8 mouse cellular contexts compared by ENCODE assay signal in the genomic region with DNA sequence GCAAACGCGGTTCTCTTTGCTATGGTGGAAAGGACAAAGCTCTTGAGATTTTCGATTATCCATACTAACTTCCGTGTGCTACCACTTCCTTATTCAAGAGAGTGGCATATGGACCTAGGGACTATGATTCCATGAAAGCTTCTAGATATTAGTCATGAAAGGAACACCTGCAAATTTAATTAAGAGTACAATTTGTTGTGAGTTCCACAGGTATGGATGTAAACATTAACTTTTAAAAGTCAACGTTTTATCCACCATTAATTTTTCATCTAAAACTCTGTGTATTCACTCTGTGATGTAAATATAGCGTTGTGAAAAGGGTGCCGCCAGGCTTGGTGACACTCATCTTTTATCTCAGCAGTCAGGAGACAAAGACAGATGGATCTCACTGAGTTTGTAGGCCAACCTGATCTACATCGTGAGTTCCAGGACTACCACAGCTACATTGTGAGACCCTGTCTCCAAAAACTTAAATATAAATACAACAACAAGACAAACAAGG. TPM values are rescaled to one million over a fixed set of nuclear protein-coding genes. Genes with fewer than 3 reads are reported as not detected.
A peak's percentile ranks its signal among the peaks of the same experiment; 100 is the strongest.
DNase-seq lines count a peak whose midpoint lies in the region; ATAC-seq and TF ChIP-seq lines count a peak whose summit lies in the region.

No protein-coding gene starts in this region.

- no peak for DNase-seq in kidney, adult 11 months
- DNase-seq in induced T-regulatory cell, adult 2 months (ENCODE audit: low read depth): peak; percentile 67
- DNase-seq in frontal cortex, postnatal 36 days (ENCODE audit: low spot score in 2 of 2): no peak
- no peak for DNase-seq in adipocyte (ENCODE audit: low spot score)
- DNase-seq in embryo, embryonic 10 days (ENCODE audit: low spot score): no peak

- 19% methylated on average over 8 of the region's 8 CpGs for WGBS in kidney, embryonic 14.5 days
- 21% methylated on average over 8 of the region's 8 CpGs for WGBS in midbrain, embryonic 16.5 days

- no peak for TF ChIP-seq CTCF in bone marrow macrophage, adult 2 months (IDR thresholded peaks at IDR 0.05; ENCODE audit: low read depth, low read length)

- H3K9me3 ChIP-seq in kidney, embryonic 14.5 days (ENCODE audit: control insufficient read depth, low read length): no peaks in the 10 kb centered on the region
- no peaks in the 10 kb centered on the region for H3K9me3 ChIP-seq in midbrain, embryonic 16.5 days (replicated peaks; ENCODE audit: control insufficient read depth, low read length, poor library complexity, severe bottlenecking)

- ATAC-seq in kidney, embryonic 14.5 days (ENCODE audit: low FRiP score, low TSS enrichment): no peak
- ATAC-seq in midbrain, embryonic 16.5 days: peak; percentile 12; the same call in 1 of the 2 replicates

- H3K27ac ChIP-seq in kidney, embryonic 14.5 days (ENCODE audit: low read depth, low read length): peak overlapping the region; percentile 76; the same call in 1 of the 2 replicates
- H3K27ac ChIP-seq in bone marrow macrophage, adult 2 months (ENCODE audit: insufficient read depth, low read depth, low read length): peak overlapping the region; percentile 59; the same call in 1 of the 2 replicates
- H3K27ac ChIP-seq in midbrain, embryonic 16.5 days (ENCODE audit: low read length): no peak overlapping the region

- H3K27me3 ChIP-seq in kidney, embryonic 14.5 days (ENCODE audit: control insufficient read depth, insufficient read depth, low read length): no peaks in the 10 kb centered on the region
- no peaks in the 10 kb centered on the region for H3K27me3 ChIP-seq in midbrain, embryonic 16.5 days (ENCODE audit: control insufficient read depth, insufficient read depth, low read depth, low read length)

- H3K4me1 ChIP-seq in kidney, embryonic 14.5 days (ENCODE audit: control insufficient read depth, insufficient read depth, low read length): peaks cover 6% of the 10 kb centered on the region; the same call in 1 of the 2 replicates
- peaks cover 8% of the 10 kb centered on the region for H3K4me1 ChIP-seq in bone marrow macrophage, adult 2 months (ENCODE audit: control insufficient read depth, insufficient read depth, low read length)
- peaks cover 7% of the 10 kb centered on the region for H3K4me1 ChIP-seq in midbrain, embryonic 16.5 days (ENCODE audit: control insufficient read depth, insufficient read depth, low read length)

- peak overlapping the region; percentile 78 for H3K4me3 ChIP-seq in kidney, embryonic 14.5 days (ENCODE audit: low read length)
- H3K4me3 ChIP-seq in bone marrow macrophage, adult 2 months (ENCODE audit: insufficient read depth, low read length): peak overlapping the region; percentile 67
- peak overlapping the region; percentile 94 for H3K4me3 ChIP-seq in midbrain, embryonic 16.5 days (ENCODE audit: low read depth, low read length)

- peak overlapping the region; percentile 71 for H3K9ac ChIP-seq in kidney, embryonic 14.5 days (ENCODE audit: low read depth, low read length)
- peak overlapping the region; percentile 88 for H3K9ac ChIP-seq in midbrain, embryonic 16.5 days (ENCODE audit: low read depth, low read length)

- no peak for TF ChIP-seq POLR2A in bone marrow macrophage, adult 2 months (IDR thresholded peaks at IDR 0.05; ENCODE audit: borderline replicate concordance, low read depth, low read length)

- peak overlapping the region; percentile 60 for H3K4me2 ChIP-seq in kidney, embryonic 14.5 days (replicated peaks; ENCODE audit: low read depth, low read length)
- H3K4me2 ChIP-seq in midbrain, embryonic 16.5 days (ENCODE audit: low read length): peak overlapping the region; percentile 68

- H3K36me3 ChIP-seq in kidney, embryonic 14.5 days (ENCODE audit: control insufficient read depth, insufficient read depth, low read length): no peaks in the 10 kb centered on the region
- H3K36me3 ChIP-seq in midbrain, embryonic 16.5 days (ENCODE audit: control insufficient read depth, insufficient read depth, low read length): no peaks in the 10 kb centered on the region

RNA-seq across cellular contexts. Expression of a gene that starts 0.8 kb away (rescaled TPM):
- polyA plus RNA-seq in kidney, embryonic 14.5 days (2014; fragmentation: Nextera tagmentation; extraction: Ambion mirVana): 9.4 and 14.1 TPM in 2 replicates
- polyA plus RNA-seq in bone marrow macrophage, adult 2 months (2012; ENCODE audit: insufficient read depth, insufficient read length, missing spikeins): 13.5 and 13.8 TPM in 2 replicates
- polyA plus RNA-seq in midbrain, embryonic 16.5 days (2015; fragmentation: Nextera tagmentation; extraction: Ambion mirVana): 10.9 and 12.0 TPM in 2 replicates

RNA-seq across cellular contexts. Expression of a gene that starts 39.4 kb away (rescaled TPM):
- polyA plus RNA-seq in kidney, embryonic 14.5 days (2014; fragmentation: Nextera tagmentation; extraction: Ambion mirVana): 17.0 and 17.5 TPM in 2 replicates
- 5.9 and 8.1 TPM in 2 replicates for polyA plus RNA-seq in bone marrow macrophage, adult 2 months (2012; ENCODE audit: insufficient read depth, insufficient read length, missing spikeins)
- polyA plus RNA-seq in midbrain, embryonic 16.5 days (2015; fragmentation: Nextera tagmentation; extraction: Ambion mirVana): 12.4 and 15.2 TPM in 2 replicates

RNA-seq across cellular contexts. Expression of a gene that starts 45.8 kb away (rescaled TPM):
- 3.0 and 3.6 TPM in 2 replicates for polyA plus RNA-seq in kidney, embryonic 14.5 days (2014; fragmentation: Nextera tagmentation; extraction: Ambion mirVana)
- 26.4 and 29.3 TPM in 2 replicates for polyA plus RNA-seq in bone marrow macrophage, adult 2 months (2012; ENCODE audit: insufficient read depth, insufficient read length, missing spikeins)
- polyA plus RNA-seq in midbrain, embryonic 16.5 days (2015; fragmentation: Nextera tagmentation; extraction: Ambion mirVana): 2.9 and 3.2 TPM in 2 replicates
